Mouse (Mus musculus) ES-E14 (cell line): ENCODE data around the gene Tdrkh.

Experiments used
- CHD2 ChIP-seq: IDR thresholded peaks from 2 replicates; pipeline ENCODE4 v1.6.1; 2014; ENCODE audit warnings: mild to moderate bottlenecking, low read depth, low read length, inconsistent platforms
- ZC3H11A ChIP-seq: IDR thresholded peaks from 2 replicates; pipeline ENCODE4 v1.6.1; 2012; ENCODE audit warnings: low read depth, mild to moderate bottlenecking, inconsistent platforms, low read length, borderline replicate concordance

DNA sequence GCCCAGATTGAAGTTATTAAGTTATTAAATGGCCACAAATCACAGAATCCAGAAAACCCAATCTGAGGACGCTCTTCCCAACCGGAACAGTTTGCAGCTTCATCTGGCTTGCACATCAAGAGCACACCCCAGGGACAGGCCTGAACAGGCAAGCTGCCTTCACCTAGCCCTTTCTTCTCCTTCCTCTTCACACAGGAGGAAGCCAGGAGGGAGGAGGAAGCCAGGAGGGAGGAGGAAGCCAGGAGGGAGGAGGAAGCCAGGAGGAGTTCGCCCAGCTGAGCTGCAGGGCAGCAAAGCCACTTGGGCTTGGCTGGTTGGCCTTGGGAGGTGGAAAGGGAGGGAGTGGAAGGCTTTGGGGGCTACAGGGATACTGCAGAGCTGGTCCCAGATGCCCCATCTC is 55.9 kb downstream of the Tdrkh start:
- no peak for TF ChIP-seq ZC3H11A
- no peak for TF ChIP-seq CHD2
